Mouse (Mus musculus) kidney, adult 18-20 months (tissue): Measurements from ENCODE around the gene Etl4.
A peak's percentile ranks its signal among the peaks of the same experiment; 100 is the strongest.

Experiments
- DNase-seq: peaks from one replicate; pipeline ENCODE4 v3.0.0; 2021

The Etl4 gene

DNA sequence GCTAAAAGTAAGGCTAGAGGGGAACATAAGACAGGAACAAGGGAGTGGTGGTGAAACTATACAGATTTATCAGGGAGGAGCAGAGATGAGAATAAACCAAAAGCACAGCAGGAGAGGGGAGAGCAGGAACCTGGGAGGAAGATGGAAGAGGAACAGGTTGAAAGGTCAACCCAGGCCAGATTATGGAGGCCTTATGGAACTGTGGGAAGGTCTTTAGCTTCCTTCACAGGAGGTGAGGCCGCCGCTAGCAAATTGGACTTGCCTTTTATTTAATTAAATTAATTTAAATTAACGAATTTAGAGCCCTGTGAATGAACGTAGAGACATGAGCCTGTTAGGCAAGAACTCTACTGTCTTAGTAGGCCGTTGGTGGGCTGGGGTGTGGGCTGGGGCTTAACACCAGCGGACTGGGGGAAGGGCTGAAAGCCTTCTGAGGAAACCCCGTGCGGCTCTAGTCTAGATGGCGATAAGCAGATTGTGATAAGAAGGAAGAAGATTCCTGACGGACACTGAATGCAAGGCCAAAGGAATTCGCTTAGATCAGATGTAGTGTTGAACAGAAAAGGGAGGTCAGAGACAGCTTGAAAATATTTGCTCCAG lies 612.2 kb downstream of the Etl4 start:
- no peak for DNase-seq

- DNase-seq: no peak
Observed at GRCm38 (mm10) chr2:20523636-20524035, 614.1 kb downstream of the Etl4 start.

DNA sequence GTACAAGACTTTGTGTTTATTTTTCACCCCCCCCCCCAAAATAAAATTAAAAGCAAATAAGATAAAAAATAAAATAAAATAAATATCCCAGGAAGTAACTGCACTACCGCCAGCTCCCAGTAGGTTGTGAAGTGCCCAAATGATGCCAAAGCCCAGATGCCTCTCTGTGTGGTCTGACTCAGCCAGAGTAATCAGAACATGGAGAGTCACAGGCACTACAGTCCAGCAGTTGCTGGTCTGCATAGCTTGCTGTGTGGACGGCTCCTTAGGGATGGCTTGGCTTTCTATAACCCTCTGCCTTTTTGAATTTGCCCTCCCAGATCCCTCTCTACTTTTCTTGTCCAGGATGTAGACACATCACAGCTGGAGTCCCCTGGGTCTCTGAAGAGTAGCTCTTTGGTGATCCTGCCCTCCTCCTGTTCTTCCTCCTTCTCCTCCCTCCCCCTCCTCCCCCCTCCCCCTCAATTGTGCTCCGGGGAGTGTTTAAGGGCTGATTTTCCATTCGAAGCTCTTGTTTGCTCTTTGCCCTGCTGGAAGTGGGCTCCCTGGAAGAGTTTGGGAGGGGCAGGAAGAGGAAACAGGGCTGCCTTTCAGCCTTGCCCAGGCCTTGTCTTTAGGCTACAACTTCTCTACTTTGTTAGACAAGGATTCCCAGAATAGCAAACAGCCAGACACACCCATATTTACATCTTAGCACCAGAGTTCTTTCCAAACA lies 616.5 kb downstream of the Etl4 start:
- no peak for DNase-seq

- DNase-seq: no peak
Observed at GRCm38 (mm10) chr2:20526856-20527255, 617.3 kb downstream of the Etl4 start.

DNA sequence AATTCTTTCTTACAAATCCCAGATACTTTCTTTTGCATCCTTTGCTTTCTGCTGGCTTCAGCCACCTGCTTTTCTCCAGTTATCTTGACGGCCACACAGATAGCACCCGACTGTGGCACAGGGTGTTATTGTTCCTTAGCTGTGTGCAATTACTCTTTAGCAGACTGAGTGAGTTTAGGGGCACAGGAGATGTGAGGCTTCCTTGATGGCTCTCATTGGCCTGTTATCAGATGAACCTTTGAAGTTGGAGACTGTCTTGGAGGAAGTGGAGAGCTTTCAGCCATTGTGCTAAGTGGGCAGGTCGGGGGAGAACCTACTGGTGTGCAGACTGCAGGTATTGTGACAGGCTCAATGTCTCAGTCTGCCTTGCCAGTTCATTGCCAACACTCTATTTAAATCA lies 623.0 kb downstream of the Etl4 start:
- no peak for DNase-seq

- no peak for DNase-seq
Observed at GRCm38 (mm10) chr2:20537785-20538184, 628.2 kb downstream of the Etl4 start.

DNA sequence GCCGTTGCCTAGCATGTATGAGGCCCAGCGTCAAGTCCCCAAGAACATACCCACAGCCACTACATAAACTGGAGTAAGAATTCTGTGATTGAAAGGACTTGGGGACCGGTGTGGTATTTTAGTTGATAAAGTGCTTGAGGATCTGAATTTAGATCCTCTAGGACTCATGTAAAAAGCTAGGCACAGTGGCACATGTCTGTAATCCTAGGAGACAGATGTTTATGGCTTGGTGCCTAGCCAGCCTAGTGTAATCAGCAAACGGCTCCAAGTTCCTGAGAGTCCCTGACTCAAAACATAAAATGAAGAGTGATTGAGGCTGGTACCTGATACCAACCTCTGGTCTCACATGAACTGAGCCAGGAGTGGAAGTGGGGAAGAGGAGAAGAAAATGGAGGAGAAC lies 629.3 kb downstream of the Etl4 start:
- no peak for DNase-seq

- DNase-seq: no peak
Observed at GRCm38 (mm10) chr2:20541261-20541660, 631.7 kb downstream of the Etl4 start.

DNA sequence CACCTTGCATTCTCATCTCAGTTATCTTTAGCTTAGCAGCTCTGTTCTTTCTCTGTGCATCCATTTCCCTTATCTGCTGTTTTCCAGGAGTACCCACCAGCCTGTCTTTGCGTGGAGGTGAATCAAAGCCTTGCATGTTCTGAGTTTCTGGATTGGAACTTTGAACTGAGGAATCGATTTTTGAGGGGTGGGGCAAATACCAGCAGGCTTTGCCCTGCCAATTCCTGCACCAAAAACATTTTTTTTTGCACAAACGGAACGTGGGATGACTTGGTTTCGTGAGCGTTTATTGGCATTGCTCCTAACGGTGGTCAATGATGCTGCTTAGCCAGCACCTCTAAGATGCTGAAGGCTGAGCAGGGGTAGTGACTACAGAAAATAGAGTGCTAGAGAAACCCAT lies 632.7 kb downstream of the Etl4 start:
- DNase-seq: no peak

- DNase-seq: no peak
Observed at GRCm38 (mm10) chr2:20545624-20546023, 636.0 kb downstream of the Etl4 start.

DNA sequence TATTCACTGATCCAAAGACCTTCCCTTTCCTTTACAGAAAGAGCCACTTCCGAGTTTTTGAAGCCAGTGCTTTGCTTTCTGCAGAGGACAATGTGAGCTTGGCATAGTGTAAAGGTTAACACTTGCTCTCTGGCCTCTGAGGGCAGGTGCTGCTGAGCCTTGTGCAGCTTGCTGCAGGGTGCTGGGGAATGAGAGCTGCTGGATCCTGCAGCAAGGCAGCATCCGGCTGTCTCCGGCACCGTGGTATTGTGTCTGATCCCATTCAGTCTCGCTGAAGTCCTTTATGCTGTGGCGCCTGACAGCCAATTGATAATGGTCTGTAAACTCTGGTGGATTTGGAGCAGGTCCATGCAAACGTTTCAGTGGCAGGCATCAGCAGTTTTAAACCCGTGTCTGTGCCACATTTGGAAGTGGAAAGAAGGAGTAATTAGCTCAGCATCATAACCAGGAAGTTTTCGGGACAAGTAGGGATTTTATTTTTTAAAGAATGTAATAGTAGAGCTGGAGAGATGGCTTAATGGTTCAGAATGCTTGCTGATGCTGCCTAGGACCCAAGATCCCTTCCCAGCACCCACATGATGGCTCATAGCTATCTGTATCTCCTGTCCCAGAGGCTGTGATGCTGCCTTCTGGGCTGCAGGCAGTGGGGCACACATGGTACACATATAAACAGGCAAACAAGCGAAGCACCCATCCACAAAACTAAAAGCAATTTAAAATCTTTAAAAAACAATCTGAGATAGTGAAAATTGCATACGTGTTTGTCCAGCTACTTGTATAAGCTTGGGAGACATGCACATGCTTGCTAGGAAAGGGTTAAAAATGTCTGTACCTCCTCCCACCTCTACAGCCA lies 637.1 kb downstream of the Etl4 start:
- peak; percentile 32 for DNase-seq

GRCm38 (mm10) chr2:20547349-20547677 lies 637.7 kb downstream of the Etl4 start:
- no peak for DNase-seq

GRCm38 (mm10) chr2:20547686-20548624 lies 638.4 kb downstream of the Etl4 start:
- no peak for DNase-seq

- no peak for DNase-seq
Observed at GRCm38 (mm10) chr2:20549065-20549464, 639.5 kb downstream of the Etl4 start.

DNA sequence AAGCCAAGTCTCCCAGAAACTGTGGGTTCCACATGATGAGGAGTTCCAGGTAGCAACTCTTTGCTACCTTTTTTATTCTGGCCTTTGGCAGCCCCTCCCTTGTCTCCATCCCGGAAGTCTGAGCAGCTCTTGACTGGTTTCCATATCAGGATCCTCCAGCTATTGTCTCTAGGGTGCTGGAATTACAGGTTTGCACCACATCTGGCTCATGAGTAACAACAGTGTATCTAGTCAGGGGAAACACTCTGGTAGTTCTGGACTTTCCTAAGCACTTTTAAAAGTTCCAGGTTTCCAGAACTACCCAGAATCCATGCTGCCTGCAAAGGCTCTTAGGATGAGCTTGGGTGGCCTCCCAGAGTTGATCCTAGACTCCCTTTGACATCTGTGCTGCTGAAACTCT lies 640.4 kb downstream of the Etl4 start:
- DNase-seq: no peak

DNA sequence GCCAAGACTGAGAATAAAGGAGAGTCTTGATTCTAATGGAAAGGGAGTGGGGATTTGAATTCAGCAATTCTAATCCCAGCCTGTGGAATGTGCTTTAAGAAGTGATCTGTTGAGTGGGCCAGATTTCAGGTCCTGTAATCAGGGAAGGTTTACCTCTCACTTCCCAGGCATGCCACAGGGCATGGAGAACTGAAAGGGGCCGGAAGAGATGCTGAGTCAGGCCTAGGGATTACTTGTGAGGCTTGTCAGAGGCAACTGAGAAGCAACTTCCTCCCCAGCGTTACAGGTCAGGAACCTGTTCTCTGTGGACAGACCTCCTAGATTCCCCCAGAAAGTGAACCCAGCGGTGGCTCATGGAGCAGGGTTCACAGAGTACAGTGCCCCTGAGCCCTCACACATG lies 646.1 kb downstream of the Etl4 start:
- no peak for DNase-seq

GRCm38 (mm10) chr2:20559083-20559482 lies 649.5 kb downstream of the Etl4 start:
- DNase-seq: no peak

GRCm38 (mm10) chr2:20559723-20560122 lies 650.1 kb downstream of the Etl4 start:
- DNase-seq: no peak

- no peak for DNase-seq
Observed at GRCm38 (mm10) chr2:20560581-20560980, 651.0 kb downstream of the Etl4 start.

DNA sequence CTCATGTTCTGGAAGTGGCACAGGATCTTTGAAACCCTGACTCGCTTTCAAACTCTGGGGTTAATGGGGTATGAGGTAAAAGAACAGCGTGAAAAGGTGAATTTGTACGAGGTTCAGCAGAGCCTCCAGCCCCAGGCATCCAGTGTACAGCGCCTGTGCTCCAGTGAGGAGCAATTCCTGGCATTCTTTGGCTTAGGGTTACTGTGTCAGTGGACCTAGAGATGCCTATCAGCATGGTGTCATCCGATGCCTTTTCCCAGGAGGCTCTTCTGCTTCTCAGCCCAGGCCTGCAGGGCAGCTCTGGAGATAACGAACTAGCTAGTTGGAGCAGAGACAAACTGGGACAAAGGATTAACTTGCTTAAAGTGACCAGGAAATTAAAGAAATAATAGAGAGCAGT lies 653.5 kb downstream of the Etl4 start:
- no peak for DNase-seq

DNA sequence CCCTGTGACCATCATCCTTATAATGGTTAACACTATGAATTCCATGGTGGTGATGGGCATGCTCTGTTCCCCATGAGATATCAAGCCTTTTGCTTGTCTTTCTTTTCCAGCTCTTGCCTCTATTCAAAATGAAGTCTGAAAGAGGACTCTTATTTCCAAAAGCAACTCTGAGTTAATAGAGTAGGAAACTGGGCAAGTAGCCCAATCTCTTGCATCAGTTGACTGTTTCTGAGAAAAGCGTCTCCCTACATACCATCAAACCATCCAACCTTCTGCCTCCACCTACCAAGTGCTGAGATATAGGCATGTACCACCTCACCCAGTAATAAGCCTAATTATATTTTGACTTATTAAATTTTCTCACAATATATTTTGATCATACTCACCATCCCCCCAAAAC lies 658.9 kb downstream of the Etl4 start:
- no peak for DNase-seq

- no peak for DNase-seq
Observed at GRCm38 (mm10) chr2:20571940-20572339, 662.4 kb downstream of the Etl4 start.

GRCm38 (mm10) chr2:20580331-20580730 lies 670.8 kb downstream of the Etl4 start:
- no peak for DNase-seq
